Mouse (Mus musculus) thymus, postnatal 10 days (tissue): ENCODE results near the gene Snx20.
A peak's percentile ranks its signal among the peaks of the same experiment; 100 is the strongest.

Experiments used
- DNase-seq, 2 experiments: peaks; one replicate each; pipeline ENCODE4 v3.0.0; 2021; ENCODE audit warnings: low spot score in 2 of 2

Snx20 gene

GRCm38 (mm10) chr8:88604065-88605038, 31.6 kb downstream of the Snx20 start:
- DNase-seq, result peak; percentile 53 to 60

GRCm38 (mm10) chr8:88603446-88603989, 32.4 kb downstream of the Snx20 start:
- no peak for DNase-seq

GRCm38 (mm10) chr8:88599491-88599890, 36.4 kb downstream of the Snx20 start:
- no peak for DNase-seq

GRCm38 (mm10) chr8:88598578-88598977, 37.4 kb downstream of the Snx20 start:
- no peak for DNase-seq

- DNase-seq, result no peak
Measured at GRCm38 (mm10) chr8:88596042-88596441, 39.9 kb downstream of the Snx20 start.

GRCm38 (mm10) chr8:88593947-88594346, 42.0 kb downstream of the Snx20 start:
- DNase-seq, result no peak

GRCm38 (mm10) chr8:88590226-88590625, 45.7 kb downstream of the Snx20 start:
- DNase-seq, result no peak

GRCm38 (mm10) chr8:88588205-88588889, 47.6 kb downstream of the Snx20 start:
- no peak for DNase-seq

- no peak for DNase-seq
Measured at GRCm38 (mm10) chr8:88583863-88584262, 52.1 kb downstream of the Snx20 start.

GRCm38 (mm10) chr8:88580785-88581184, 55.1 kb downstream of the Snx20 start:
- no peak for DNase-seq

GRCm38 (mm10) chr8:88579668-88580330, 56.1 kb downstream of the Snx20 start:
- DNase-seq, result no peak

GRCm38 (mm10) chr8:88579246-88579645, 56.7 kb downstream of the Snx20 start:
- no peak for DNase-seq

GRCm38 (mm10) chr8:88578413-88579175, 57.3 kb downstream of the Snx20 start:
- no peak for DNase-seq

GRCm38 (mm10) chr8:88577666-88578065, 58.3 kb downstream of the Snx20 start:
- no peak for DNase-seq
